Mouse (Mus musculus) thymus, postnatal 4 days (tissue): Measurements from ENCODE around the gene Adh5.

Experiments
- DNase-seq: peaks from one replicate; pipeline ENCODE4 v3.0.0; 2021

Adh5 gene

DNA sequence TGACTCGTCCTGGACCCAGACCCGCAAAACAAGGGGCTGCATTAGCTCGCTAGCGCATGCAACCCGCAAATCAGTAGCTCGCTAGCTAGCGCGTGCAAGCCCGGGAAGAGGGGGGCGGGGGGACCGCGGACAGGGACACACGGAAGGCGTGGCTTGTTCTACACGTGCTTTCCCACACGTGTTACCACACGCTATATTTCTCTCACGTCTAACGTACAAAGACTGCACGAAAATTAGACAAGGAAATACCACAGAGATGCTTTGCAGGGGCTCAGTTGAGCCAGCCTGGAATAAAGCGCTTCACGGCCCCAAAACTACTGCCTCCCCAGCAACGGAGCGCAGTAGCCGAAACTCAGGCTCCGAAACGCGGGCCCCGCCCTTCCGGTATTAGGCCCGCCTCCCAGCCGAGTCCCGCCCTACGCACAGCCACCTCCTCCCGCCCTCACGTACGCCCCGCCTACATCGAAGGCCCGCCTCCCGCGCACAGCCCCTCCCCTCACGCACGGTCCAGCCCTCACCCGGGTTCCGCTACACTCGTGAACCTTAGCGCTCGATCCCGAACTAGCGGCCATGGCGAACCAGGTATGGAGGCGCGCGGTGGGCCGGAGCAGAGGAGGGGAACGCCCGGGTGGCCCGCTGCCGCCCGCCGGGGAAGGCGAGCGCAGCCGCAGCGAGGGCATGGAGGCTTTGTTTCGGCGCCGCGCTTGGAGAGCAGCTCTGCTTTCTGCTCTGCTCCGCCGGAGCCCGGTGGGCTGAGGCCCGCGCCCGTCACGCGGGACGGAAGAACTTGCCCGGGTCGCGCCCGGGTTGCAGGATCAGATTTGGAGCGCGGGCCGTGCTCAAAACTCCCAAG, at the start of gene Adh5:
Gene Adh5 (plus strand): TSS at position 482 of the 853 bp plus-strand sequence.
- peak; percentile 96 for DNase-seq

DNA sequence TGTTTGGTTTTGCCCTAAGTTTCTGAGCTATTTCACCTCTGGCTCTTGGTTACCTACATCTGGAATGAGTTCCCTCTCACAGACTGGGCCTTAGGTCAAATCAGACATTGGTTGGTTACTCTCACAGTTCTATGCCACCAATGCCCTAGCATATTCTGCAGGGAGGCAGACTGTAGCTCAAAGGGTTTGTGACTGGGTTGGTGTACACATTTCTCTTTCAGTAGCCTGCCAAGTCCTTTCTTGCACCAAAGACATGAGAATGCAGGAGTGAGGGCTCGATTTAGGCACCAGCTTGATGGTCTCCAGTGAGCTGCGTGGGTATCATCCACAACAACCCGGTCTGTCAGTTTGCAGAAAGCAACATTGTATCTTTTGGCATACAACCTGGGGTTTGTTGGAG, 38.0 kb upstream of the Adh5 start:
- no peak for DNase-seq

- peak; percentile 26 for DNase-seq
Observed at GRCm38 (mm10) chr3:138405341-138405740, 37.6 kb upstream of the Adh5 start.

- DNase-seq = no peak
Observed at GRCm38 (mm10) chr3:138405840-138406239, 37.1 kb upstream of the Adh5 start.

DNA sequence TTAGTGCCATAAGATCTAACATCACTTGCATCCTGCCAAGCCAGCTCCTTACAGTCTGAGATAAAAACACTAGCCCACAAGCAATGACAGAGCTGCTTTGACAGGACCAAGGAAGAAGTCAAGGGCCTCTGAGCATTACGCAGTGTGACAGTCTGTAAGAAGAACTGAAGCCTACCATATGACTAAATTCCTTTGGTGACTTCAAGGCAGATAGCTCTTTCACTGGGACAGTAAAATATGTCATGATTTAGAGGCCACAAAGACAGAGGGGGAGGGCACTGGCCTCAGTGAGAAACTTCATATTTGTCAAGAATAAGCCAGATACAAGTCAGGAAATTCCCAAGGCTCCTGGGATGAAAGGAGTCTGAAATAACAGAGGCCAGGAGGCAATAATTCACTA, 35.0 kb upstream of the Adh5 start:
- no peak for DNase-seq

GRCm38 (mm10) chr3:138409585-138409984, 33.3 kb upstream of the Adh5 start:
- DNase-seq = no peak

DNA sequence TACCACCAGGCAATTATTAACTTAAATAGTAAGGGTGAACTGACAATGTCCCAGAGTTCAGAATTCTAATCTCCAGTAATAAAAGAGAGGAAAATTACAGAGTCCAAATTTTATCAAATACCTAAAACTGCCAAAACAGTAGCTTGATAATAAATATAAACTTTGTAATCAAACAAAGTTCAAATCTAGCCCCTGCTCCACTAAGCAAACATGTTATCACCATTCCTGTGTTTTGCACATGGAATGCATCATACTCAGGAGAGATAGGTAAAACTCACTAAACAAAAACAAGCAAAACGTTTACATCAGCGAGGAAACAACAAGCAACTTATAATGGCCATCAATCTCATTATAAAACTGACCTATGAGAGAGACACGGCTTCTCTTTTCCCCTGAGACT, 32.7 kb upstream of the Adh5 start:
- DNase-seq = no peak

GRCm38 (mm10) chr3:138415121-138415690, 27.7 kb upstream of the Adh5 start, which contains the start of gene Adh4:
TSS of gene Adh4 (plus strand) at chr3:138415466.
- no peak for DNase-seq

DNA sequence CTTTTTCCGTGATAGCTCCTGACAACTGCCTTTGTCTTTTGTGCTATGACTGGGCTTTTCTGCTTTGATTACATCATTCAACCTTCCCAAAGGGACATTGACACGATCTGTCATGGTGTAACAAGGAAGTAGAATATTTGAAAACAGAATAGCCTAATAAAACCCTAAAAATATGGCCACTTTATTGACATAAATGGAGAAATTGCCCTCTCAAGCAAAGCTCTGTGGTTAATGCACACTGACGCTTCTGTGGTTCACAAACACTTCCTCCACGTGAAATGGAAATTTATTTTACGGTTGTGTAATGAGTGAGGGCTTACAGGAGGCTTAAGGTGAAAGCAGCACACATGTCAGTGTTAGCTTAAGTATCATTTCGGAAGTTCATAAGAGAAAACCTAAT, 23.5 kb upstream of the Adh5 start:
- no peak for DNase-seq

GRCm38 (mm10) chr3:138420385-138420784, 22.5 kb upstream of the Adh5 start:
- DNase-seq = no peak

DNA sequence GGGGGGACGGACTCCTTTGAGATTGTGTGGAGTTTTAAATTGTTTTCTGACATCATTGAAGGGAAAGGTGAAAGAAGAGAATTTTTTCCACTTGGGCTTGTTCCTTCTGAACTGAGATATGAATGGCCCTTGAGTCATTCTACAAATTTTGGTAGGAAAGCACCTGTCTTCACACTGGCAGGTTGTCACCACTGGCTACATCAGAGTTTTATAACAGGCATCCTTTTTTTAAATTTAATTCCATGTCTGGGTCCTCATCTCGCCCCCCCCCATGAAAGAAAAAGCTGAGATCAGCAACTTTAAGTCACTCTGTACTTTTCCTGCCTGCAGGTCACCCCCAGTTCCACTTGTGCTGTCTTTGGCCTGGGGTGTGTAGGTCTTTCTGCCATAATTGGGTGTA, 19.2 kb upstream of the Adh5 start:
- no peak for DNase-seq

DNA sequence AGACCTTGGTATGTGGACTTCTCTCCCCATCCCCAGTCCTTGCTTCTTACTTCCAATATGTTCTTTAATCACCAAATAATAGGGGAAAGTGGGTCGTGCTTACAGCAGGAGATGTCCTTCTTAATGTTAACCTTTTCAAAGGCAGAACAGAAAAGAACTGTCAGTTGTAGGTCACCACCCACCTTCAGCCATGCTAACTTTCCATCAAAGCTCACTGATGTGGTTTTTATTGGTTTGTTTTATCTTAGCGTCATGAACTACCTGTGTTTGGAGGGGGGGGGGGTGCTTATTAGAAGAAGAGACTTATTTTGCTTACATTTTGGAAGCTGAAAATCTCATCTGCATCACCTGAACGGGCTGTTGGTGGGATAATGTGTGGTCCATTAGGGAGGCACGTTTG, 18.6 kb upstream of the Adh5 start:
- DNase-seq = no peak

DNA sequence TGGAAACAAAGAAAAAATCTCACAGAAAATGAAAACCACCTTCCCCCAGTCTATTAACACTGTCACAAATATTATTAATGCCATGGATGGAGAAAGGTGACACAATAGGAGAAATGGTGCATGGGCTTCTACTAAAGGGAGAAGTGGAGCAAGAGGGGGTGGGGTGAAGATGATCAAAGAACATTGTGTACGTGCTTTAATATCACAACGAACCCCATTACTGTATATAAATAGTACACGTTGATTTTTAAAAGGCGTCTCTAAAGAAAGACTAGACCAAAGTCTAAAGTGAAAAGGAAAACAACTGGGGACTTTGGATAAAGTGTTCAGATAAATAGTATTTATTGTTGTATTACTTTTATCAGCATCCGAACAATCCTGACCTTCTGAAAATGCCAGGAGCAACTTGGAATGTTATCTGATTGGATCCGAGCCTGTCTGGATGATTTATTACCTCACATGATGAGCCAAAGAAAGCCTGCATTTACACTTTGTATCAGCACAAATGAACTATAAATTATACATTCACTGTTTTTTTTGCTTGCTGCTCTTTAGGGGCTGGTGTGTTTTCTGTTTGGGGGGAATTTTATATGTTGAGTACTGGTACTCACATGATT, 12.4 kb upstream of the Adh5 start:
- no peak for DNase-seq

DNA sequence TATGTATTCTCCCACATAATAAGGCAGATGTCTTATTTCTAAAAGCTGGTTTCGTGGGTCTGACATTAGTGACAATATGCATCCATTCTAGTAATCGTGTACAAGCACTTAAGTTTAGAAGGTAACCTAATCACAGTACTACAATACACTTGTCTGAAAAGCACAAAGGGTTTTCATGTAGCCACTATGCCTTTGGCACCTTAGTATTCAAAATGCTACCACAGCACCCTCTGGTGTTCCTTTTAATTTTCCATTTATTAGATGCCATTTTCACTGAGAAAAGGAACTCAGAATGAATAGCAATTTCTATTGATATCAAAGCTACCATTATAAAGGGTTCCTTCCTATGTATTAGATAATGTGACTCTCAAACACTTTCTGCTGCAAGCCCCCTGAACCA, 11.1 kb upstream of the Adh5 start:
- no peak for DNase-seq

DNA sequence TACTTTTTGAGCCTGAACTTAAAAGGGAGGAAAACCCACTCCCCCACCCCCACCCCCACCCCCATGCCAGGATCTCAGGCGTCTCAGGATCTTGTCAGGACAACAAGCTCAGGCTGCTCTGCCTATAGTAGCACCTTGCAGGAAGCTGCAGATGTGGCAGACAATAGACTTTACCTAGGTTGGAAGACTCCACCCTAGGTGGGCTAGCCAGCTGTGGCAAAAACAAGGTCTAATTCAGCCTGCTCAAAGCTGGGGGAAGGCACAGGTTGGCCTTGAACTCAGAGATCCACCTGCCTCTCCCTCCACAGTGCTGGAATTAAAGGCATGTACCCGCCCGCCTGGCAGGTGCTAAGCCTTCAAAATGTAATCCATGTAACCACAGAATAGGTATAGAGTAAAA, 4.2 kb upstream of the Adh5 start:
- DNase-seq = no peak

- DNase-seq = no peak
Observed at GRCm38 (mm10) chr3:138442203-138442602, 690 bp upstream of the Adh5 start.

DNA sequence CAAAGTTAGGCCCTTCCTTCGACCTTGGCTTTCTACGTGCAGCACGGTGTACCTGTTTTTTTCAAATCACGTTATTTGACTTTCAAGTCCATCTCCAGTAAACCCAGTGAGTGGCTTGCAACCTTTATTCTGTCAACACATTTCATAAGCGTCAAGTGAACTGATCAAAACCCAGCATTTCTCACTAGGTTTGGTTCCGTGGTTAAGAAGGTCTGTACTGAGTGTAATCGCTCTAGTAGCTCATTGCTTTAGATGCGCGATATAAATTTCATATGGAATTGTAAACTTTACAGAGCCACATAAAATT, 525 bp downstream of the Adh5 start:
- DNase-seq = no peak

DNA sequence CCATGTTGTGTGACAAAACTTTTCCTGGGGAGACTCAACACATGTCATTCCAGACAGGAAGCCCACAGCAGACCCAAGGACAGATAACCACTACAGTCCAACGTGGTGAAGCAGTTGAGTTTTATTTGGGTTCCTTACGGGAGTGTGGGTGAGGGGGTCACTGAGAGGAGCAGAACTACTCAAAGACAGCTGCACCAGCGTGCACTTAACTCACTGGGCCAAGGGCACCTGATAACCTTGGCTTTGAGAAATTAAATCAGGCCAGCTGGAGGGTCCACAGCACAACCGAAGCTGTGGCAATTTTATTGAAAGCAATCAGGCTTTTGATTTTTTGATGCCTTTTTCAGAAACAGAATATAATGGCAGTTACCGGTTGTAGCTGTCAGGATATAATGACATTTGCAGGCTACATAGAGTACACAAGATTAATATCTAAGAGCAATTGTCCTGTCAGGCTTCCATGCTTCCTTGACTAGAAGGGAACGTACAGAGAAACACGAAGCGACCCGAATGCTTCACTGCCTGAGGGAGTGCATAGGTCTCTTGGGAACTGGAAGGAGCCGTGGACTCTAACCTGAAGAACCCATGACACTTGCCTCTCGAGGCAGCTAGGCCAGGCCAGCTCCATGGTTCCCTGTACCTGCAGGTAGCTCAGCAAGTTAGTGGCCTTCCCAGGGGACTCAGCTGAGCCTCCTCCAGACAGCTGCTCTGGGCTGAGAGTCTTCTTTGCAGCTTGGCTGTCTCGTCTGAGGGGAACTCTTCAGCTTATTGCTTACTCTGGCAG, 5.4 kb downstream of the Adh5 start:
- no peak for DNase-seq

DNA sequence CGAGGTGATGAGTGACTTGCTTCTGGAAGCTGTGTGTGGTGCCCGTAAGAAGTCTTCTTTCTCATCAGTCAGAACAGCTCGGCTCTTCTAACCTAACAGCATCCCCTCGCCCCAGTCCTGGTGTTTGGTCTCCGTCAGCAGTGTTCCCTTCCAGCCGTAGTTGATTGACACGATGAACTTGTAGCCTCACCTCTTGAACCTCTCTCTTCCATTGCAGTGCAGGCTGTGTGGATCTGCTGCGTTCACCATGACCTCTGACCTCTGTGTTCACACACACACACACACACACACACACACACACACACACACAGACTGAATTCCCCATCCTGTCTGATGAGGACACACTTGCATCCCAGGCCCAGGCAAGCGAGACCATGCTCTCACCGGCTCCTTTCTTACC, 9.3 kb downstream of the Adh5 start:
- no peak for DNase-seq

GRCm38 (mm10) chr3:138454234-138454633, 11.3 kb downstream of the Adh5 start:
- DNase-seq = no peak

- no peak for DNase-seq
Observed at GRCm38 (mm10) chr3:138454711-138455435, 12.0 kb downstream of the Adh5 start.

DNA sequence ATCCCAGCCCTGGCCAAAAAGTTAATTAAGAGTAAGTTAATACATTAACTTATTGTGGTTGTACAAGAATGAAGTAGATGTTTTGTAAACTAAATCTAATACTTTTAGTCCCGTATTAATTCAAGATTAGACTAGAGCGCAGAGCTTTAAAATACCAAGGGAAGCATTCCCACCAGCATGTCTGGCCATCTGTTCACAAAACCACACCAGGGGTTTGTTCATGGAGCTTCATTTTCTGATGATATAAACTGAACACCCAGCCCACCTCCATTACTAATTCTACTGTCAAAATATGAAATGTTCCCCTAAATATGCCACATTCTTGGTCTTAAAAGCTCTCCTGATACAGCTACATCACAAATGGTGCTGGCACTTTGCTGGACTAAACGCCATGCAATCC, 15.5 kb downstream of the Adh5 start:
- DNase-seq = no peak

DNA sequence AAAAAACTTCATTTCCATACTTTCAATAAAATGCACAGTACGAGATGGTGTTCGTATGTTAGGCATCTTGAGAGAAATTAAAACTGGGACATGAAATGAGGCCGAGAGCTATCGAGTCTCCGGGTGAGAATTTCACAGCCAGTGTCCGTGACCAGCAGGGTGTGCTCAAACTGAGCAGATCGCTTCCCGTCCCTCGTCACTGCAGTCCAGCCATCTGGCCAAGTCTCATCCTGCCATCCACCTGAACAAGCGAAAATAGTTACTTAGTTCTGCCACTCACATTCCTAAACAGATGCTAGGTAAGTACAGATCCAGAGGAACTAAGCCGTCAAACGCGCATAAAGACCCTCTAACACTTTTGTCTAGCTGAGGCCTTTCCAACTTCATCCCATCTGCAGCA, 17.4 kb downstream of the Adh5 start:
- DNase-seq = no peak
